Mouse (Mus musculus) cerebellum, adult 9-11 months (tissue): ENCODE measurements around the gene 4930590J08Rik.
A peak's percentile ranks its signal among the peaks of the same experiment; 100 is the strongest.
"Not testable (repeated sequence)": the region's sequence is repeated elsewhere in the genome, so short reads cannot be mapped to it uniquely, and the experiment has no call there.

Experiments used
- DNase-seq: peaks from one replicate; pipeline ENCODE4 v3.0.0; 2022

4930590J08Rik gene

GRCm38 (mm10) chr6:91902509-91902908 is at the start of gene 4930590J08Rik:
Gene 4930590J08Rik, plus strand, starts transcription at chr6:91902809.
- not testable (repeated sequence) for DNase-seq

DNA sequence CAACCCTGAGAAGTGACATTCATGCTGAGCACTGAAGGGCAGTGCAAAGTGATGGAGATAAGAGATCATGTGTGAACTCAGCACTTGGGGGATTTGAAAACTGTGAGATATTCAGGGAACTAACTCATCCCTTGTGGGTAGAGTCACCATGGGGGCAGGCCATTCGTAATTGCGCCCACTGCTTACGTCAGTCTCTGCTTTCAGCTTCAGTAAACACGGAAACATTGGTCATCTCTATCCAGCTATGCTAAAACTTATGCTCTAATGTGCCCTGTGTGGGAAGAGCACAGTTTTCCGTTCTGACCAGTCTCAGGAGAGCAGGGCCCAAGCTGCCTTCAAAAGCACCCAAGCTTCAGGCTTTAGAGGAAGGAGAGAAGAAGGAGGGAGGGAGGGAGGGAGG is 44.3 kb upstream of the 4930590J08Rik start:
- DNase-seq: no peak

DNA sequence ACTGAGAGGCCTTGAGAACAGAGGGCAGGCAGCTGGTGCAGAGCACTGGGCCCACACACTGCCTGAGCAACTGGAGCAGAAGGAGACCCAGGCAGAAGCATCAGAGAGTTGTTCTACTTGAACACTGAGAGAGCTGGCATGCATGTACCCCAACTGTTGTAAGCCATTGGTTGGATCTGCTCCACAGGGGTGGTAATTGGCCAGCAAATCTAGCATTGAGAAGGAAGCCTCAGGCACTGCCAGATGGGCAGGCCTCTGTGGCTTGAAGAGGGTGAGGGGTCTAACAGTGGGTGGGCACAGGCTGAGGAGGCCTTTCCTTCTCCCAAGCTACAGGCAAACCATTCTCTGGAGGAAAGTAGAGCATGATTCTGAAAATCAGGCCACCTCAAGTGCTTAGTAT is 39.8 kb upstream of the 4930590J08Rik start:
- DNase-seq: no peak

DNA sequence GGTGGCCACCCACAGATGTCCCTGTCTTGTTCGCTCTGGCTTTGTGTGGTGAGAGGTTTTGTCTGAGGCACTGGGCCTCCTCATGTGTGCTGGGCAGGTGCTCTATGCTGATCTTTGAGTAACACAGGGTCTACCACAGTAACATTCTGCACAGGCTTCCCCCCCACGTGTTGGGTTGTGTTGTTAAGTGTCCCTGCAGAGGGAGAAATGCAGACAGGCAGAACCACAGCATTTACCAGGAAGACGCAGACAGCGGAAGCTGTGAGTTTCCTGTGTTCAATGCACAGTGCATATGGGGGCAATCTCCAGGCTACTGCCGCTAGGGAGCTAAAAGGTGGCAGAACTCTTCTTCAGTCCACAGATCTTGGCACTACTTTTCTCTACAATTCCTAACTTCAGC is 38.0 kb upstream of the 4930590J08Rik start:
- no peak for DNase-seq

- no peak for DNase-seq
Observed at GRCm38 (mm10) chr6:91865601-91866000, 37.0 kb upstream of the 4930590J08Rik start.

GRCm38 (mm10) chr6:91868091-91868490 is 34.5 kb upstream of the 4930590J08Rik start:
- no peak for DNase-seq

GRCm38 (mm10) chr6:91872781-91873180 is 29.8 kb upstream of the 4930590J08Rik start:
- no peak for DNase-seq

DNA sequence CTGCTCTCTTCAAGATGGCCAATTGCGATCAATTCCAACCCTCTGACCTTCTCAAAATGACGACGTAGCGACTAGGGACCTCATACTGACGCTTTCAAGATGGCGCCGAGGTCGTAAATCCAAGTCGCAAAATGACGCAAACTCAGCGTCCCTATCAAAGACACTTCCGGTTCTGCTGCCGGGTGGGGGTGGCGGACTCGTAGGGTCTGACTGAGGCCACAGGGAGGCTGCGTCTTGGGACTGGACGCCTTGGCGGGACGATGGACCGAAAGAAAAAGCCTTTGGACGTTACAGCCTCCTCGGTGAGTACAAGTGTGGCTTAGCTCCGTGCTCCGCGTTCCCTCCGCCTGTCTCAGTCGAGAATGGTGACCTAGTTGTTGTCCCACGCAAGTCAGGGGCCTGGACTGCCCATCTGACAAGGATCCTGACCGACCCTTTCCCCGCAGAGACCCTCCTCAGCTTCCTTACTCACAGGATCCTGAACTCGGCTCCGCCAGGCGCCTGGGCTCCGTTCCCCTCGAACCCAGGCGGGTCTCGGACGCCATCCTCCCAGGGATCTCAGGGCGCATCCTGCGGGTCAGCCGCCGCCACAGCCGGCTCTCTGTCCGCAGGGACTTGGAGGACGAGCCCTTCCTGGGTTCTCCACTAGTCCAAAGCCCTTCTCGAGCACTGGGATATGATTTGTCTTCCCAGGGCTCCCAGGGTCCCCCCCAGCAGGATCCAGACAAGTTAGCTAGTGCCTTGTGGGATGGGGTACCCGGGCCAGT is 24.5 kb upstream of the 4930590J08Rik start, which contains the start of gene Ccdc174:
Ccdc174 (plus strand) TSS at position 169 of the 767 bp plus-strand sequence.
- DNase-seq: peak; percentile 94

- DNase-seq: no peak
Observed at GRCm38 (mm10) chr6:91883859-91884258, 18.8 kb upstream of the 4930590J08Rik start.

DNA sequence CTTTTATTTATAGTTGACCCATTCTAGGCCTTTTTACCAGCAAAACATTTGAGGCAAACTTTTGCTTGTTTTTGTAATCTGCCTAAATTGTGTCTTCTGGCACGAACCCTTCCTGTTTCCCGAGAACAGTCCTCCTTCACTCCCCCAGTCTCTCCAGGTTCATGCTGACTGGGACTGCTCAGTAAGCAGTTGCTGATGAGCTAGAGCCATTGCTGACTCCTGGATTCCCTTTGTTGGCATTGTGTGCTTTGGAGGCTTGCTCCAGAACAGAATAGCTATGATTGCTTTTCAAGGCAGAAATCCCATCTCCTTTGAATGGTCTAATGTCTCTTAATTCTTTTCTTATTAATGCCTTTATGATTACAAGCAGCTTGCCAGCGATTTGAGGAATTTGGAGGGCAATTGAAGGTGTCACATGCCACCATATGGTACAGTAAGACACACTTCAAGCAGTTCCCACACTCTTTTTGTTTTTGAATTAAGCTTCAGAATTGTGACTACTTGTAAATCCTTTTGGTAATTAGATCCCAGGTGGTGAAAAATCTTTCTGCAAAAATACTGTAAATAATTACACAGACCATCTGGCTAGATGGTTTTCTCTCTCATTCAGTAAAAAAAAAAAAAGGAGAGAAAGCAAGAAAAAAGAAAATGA is 13.2 kb upstream of the 4930590J08Rik start:
- no peak for DNase-seq

- DNase-seq: no peak
Observed at GRCm38 (mm10) chr6:91890615-91891014, 12.0 kb upstream of the 4930590J08Rik start.

DNA sequence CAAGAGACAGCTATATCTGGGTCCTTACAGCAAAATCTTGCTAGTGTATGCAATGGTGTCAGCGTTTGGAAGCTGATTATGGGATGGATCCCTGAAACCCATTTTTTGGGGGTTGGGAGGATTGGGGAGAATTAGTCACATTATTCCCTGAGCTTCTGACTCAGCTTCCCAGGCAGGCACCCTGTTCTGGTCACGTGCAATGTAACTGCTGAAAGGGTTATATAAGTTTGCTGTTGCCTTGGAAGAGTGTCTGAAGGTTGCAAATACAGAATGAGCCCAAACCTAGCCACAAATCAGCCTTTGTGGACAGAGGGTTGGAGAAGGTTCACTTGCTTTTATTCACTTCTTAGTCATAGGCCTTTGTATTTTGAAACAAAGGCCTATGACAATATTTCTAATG is 10.8 kb upstream of the 4930590J08Rik start:
- DNase-seq: no peak

DNA sequence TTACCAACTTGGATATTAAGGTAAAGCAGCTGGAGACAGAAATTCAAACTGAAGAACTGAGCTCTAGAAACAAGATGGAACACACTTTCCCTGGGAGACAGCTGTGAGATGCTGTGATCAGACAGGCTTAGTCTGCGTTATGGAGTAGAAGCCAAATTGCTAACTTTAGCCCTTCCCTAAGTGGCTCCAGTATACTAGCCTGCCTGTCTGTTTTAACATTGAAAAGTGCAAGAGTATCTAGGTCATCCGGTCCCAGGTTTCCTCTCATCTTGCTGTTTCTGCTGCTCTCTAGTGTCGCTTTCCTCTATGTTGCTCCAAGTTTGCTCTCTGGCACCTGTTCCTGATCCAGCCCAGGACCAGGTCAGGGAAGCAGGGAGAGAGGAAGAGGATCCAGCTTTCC is 5.8 kb upstream of the 4930590J08Rik start:
- DNase-seq: no peak

GRCm38 (mm10) chr6:91901505-91901904 is 1.1 kb upstream of the 4930590J08Rik start:
- peak; percentile 30 for DNase-seq

- DNase-seq: no peak
Observed at GRCm38 (mm10) chr6:91914011-91914410, 11.4 kb downstream of the 4930590J08Rik start.

DNA sequence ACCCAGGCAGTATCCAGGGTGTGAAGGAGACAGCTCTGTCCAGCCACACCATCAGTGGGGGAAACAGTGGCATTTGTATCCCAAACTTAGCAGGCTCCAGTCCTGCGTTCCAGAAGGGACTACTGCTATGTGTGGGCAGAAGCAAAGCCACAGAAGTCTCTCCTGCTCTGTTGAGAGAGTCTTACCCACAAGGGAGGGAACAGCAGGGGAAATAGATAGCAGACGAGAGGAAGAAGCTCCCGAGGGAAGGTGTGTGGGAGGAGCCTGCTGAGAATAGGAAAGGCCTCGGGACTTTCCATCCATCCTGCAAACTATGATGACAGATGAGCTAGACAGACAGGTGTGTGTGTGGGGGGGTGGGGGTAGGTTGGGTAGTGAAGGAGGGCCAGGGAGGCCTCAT is 14.7 kb downstream of the 4930590J08Rik start:
- no peak for DNase-seq

GRCm38 (mm10) chr6:91917716-91918115 is 15.1 kb downstream of the 4930590J08Rik start:
- DNase-seq: no peak

DNA sequence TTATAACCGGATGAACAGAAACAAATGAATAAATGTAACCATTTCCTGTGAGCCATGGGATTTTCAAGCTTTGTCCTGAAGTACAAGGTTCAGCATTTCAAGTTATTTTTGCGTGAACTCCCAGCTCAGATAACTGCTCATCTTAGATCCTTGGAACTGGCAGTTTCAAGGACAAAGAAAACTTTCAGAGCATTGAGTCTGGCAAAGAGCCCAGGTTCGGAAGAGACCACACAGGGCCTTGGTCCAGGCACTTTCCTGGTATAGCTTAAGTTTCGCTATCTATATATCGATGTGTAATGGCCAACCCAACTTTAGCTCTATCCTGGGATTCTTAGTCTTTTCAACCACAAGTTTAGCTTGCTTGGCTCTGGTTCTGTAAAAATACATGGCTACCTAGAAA is 28.6 kb downstream of the 4930590J08Rik start:
- DNase-seq: no peak

DNA sequence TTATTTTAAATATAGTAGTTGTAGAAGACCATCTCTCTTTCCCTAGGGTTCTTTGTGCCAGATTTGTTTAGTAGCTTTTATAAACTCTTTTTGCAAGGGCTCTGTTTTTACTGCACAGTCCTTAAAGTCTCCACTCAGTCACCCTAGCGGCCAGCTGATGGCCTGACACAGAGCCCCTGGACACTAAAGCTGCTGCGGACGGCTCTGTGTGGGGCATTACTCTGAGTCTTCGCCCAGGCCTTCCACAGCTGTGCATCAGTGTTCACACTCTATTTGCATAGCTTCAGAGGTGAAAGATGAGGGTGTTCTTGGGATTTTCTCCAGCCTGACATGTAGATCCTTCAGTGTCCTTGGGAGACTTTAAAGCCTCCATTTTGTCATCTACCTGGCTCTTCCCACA is 35.9 kb downstream of the 4930590J08Rik start:
- DNase-seq: no peak

DNA sequence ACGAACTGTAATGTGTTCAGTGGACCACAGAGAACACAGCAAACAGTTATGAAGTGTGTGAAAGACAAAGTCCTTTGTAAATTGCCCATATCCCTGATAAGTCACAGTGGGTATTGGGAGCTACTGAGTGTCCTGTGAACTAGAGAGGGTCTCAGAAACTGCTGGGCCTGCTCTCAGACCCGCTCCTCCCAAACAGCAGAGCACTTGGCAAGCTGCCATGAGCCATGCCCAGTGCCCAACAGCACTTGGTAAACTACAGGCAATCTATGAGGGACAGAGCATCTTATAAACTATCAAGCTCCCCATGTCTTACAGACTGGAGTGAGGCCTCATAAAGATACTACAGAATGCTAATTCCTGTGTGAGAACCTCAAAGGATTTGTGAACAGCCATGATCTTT is 45.8 kb downstream of the 4930590J08Rik start:
- DNase-seq: no peak

GRCm38 (mm10) chr6:91958015-91958414 is 55.4 kb downstream of the 4930590J08Rik start:
- not testable (repeated sequence) for DNase-seq

GRCm38 (mm10) chr6:91960028-91960811 is 57.6 kb downstream of the 4930590J08Rik start:
- no peak for DNase-seq

GRCm38 (mm10) chr6:91963429-91963828 is 60.8 kb downstream of the 4930590J08Rik start:
- DNase-seq: no peak

DNA sequence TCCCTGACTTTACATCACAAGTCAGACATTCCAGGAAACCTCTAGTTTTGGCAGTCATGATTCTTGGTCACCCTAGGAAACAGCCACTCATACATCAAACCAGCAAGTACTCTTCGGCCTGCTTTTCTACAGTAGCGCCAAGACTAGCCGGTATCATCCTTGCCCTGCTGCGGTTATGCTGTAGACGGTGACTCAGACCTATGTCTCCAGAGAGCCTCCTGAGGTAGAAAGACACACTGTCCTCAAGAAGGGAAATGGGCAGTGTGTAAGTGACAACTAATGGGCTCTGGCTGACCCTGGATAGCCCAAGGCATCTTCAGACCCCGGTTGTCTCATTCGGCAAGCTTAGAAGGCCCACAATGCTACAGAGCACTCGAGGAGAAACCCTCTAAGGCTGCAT is 62.5 kb downstream of the 4930590J08Rik start:
- no peak for DNase-seq
